Mouse (Mus musculus) adrenal gland, postnatal 36 days (tissue): ENCODE results near the gene Zfp493. TPM values are rescaled to one million over a fixed set of nuclear protein-coding genes. Genes with fewer than 3 reads are reported as not detected.

Experiments
- total RNA-seq, 2 experiments: library from RNA; stranded (reverse); gene quantifications; 2 replicates each; pipeline ENCODE4 v1.2.3; 2021

Zfp493 gene
- total RNA-seq, 2 experiments from 2014 or later: 1.7 to 3.5 TPM

Other genes with a start within 250 kb of the Zfp493 start
- 10 to 100 TPM in 1 of 2 experiments, 1 to 10 TPM in 1; 8.3 to 10.2 TPM for gene Zfp748, start 225.9 kb upstream of the Zfp493 start, total RNA-seq
- gene Zfp729b, start 170.0 kb upstream of the Zfp493 start, total RNA-seq: 1 to 10 TPM; 7.5 to 7.7 TPM
- 1 to 10 TPM; 1.0 to 1.9 TPM for gene Gm49345, start 141.9 kb upstream of the Zfp493 start, total RNA-seq
- gene Zfp729a, start 141.9 kb upstream of the Zfp493 start, total RNA-seq: 1 to 10 TPM; 5.8 to 7.5 TPM
- gene Zfp738, start 92.6 kb upstream of the Zfp493 start, total RNA-seq: 10 to 100 TPM in 1 of 2 experiments, 1 to 10 TPM in 1; 9.9 to 10.7 TPM
- 10 to 100 TPM in 1 of 2 experiments, 1 to 10 TPM in 1; 8.2 to 12.0 TPM for gene Zfp65, start 50.5 kb upstream of the Zfp493 start, total RNA-seq
- 1 to 10 TPM; 3.7 to 4.2 TPM for gene Zfp85, start 24.5 kb upstream of the Zfp493 start, total RNA-seq
- 1 to 10 TPM; 2.3 to 4.2 TPM for gene Zfp273, start 34.0 kb downstream of the Zfp493 start, total RNA-seq
- gene Gm10037, start 51.4 kb downstream of the Zfp493 start, total RNA-seq: 1 to 10 TPM; 2.7 to 3.8 TPM
- gene BC048507, start 83.6 kb downstream of the Zfp493 start, total RNA-seq: not detected